Mouse (Mus musculus) megakaryocyte, embryonic 14.5 days (primary cell): Measurements from ENCODE around the gene Celf2.

ENCODE experiments used
- FLI1 ChIP-seq: IDR thresholded peaks from 2 replicates; pipeline ENCODE4 v1.6.1; 2012; ENCODE audit warnings: low read length, inconsistent platforms, mixed read lengths
- GATA1 ChIP-seq: IDR thresholded peaks from 3 replicates; pipeline ENCODE4 v1.6.1; 2012; ENCODE audit warnings: mixed read lengths, low read length, inconsistent platforms, borderline replicate concordance

DNA sequence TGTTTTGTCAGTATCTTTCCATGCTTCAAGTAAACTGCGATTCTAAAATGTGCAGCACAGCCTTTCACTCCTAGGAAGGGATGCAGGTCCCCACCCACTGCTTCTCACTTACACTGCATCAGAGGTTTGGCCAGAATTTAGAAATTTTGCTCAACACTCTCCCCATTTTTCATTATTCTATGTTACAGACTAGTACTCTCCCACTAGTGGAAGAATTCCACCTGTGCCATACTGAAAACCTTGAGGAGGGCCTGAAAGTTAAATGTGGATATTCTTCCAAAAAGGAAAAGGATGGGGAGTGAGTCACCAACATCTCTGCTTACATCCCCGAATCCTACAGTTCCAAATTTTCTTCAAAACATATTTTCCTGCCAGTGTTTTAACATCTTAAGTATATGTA, 276.0 kb downstream of the Celf2 start:
- TF ChIP-seq GATA1 = no peak
- no peak for TF ChIP-seq FLI1
